Mouse (Mus musculus) splenic B cell, adult 2 months (primary cell): ENCODE measurements around the gene Srsf3.
"Not testable (repeated sequence)": the region's sequence is repeated elsewhere in the genome, so short reads cannot be mapped to it uniquely, and the experiment has no call there.

ENCODE experiments used
- DNase-seq: peaks from one replicate; pipeline ENCODE4 v3.0.0-alpha.2; 2011; ENCODE audit warnings: low read depth, low spot score
- H3K27me3 ChIP-seq: 2 replicates; pipeline ENCODE4 v1.6.1; 2012; ENCODE audit warnings: mild to moderate bottlenecking, low read length, moderate library complexity, mixed read lengths; ENCODE audit not compliant: control insufficient read depth, poor library complexity, insufficient read depth, severe bottlenecking
- H3K36me3 ChIP-seq: 2 replicates; pipeline ENCODE4 v1.6.1; 2012; ENCODE audit warnings: mild to moderate bottlenecking, low read length, moderate library complexity, mixed read lengths; ENCODE audit not compliant: control insufficient read depth, poor library complexity, insufficient read depth, severe bottlenecking

The Srsf3 gene

DNA sequence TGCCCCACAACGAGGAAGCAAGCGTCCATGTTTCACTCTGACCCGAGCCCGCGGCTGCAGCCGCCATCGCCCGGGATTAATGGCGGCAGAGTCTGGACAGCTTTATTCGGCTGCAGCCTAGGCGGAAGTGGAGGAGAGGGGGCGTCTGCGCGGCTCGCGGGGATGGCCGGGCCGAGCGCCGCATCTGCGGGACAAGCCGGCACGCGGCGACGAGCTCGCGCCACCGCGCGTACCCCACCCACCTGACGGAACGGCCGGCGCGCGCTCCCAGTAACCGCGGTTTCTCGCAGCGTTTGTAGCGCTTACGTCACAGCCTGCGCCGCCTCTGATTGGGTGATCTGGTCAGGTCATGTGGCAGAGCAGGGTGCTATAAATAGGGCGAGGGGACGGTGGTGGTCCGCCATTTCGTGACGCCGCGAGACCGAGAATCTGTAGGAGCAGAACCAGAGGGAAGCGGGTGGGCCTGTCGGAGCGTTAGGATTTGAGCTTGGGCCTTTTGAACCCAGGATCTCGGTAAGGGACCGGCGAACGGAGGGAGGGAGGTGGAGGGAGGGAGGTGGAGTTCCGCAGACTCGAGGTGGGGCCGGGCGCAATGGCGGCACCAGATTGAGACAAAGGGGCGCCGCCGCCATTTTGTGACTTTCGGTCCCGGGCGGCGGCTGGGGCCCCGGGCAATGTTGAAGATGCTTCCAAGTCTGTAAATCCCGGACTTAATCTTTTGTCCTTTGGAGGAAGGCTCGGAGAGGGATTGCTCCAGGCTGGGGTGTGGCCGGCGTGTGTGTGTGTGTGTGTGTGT is at the start of gene Srsf3:
Srsf3 (plus strand) TSS at position 355 of the 796 bp plus-strand sequence.
- H3K27me3 ChIP-seq = no peaks in the 10 kb centered on the region
- H3K36me3 ChIP-seq = peaks cover 5% of the 10 kb centered on the region; the same call in 1 of the 2 replicates
- DNase-seq = peak; percentile 99

DNA sequence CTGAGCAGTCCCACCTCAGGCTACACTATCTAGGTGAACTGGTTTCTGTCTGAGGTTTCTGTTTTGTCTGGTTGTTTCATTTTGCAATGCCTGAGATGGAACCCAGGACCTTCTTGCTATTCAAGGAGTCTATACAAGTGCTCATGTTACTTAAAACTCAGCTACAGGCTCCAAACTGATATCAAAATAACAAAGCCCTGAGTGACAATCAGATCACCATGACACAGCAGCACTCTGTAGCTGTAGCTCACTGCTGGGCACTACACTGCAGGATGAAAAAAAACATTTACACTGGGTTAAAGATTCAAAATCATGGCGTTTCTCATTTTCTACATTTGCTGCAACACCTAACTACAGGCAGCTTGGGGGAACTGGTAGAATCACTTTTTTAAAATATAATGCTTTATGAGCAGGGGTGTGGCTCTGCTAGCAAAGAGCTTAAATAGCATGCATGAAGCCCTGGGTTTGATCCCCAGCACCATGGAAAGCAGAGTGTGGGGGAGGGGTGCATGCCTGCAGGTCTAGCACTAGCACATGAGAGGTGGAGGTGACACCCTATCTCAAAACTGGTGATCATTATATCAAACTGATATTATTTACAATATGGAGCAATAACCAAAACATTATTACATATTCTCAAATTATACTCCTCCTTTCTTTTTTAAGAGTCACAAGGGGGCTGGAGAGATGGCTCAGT is 47.6 kb upstream of the Srsf3 start:
- DNase-seq = no peak
- no peaks in the 10 kb centered on the region for H3K27me3 ChIP-seq
- H3K36me3 ChIP-seq = peaks cover 18% of the 10 kb centered on the region

DNA sequence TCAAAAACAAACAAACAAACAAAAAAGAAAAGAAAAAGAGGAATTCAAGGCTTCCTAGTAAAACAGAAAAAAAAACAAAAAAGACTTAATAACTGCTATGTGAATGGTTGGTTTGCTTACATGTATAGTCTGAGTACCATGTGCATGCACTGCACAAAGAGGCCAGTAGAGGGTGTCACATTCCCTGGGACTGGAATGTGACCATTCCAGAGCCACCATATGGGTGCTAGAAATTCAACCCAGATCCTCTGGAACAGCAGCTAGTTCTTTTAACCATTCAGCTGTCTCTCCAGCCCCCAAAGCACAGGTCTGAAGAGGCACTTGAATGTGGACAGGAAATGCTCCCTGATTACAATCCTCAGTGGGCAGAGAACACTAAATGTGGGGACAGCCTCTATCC is 45.6 kb upstream of the Srsf3 start:
- H3K36me3 ChIP-seq = peaks cover 16% of the 10 kb centered on the region
- DNase-seq = peak; percentile 41
- H3K27me3 ChIP-seq = no peaks in the 10 kb centered on the region

DNA sequence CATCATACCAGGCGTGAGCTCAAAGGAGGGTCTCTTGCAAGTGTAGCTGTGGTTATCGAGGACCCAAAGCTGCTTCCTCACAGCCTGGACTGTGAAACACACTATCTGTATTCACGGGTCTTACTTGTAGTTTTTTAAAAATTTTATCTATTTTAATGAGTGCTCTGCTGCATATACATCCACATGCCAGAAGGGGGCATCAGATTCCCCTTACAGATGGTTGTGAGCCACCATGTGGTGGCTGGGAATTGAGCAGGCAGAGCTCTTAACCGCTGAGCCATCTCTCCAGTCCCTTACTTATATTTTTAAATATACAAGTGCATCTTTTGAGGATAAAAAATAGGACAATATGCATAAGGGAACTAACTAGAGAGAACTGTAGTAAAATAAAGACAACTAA is 44.7 kb upstream of the Srsf3 start:
- no peaks in the 10 kb centered on the region for H3K27me3 ChIP-seq
- H3K36me3 ChIP-seq = peaks cover 14% of the 10 kb centered on the region
- peak; percentile 79 for DNase-seq

DNA sequence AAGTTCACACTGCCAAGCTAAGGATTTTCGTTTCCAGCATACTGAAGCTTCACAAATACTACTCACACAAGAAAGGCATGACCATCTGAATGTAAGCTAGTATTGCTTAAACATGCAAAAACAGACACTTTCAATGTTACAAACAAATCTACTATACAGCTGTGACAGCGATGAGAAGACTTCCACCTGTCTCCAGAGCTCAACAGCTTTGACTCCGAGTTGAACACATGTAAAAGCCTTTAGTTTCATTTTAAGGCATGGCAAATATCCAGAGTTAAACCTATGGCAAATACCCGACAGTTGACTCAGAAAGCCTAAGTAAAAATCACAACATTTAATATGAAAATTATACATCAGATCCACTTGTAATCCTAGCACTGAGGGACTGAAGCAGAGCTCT is 44.1 kb upstream of the Srsf3 start:
- no peak for DNase-seq
- H3K36me3 ChIP-seq = peaks cover 10% of the 10 kb centered on the region
- H3K27me3 ChIP-seq = no peaks in the 10 kb centered on the region

DNA sequence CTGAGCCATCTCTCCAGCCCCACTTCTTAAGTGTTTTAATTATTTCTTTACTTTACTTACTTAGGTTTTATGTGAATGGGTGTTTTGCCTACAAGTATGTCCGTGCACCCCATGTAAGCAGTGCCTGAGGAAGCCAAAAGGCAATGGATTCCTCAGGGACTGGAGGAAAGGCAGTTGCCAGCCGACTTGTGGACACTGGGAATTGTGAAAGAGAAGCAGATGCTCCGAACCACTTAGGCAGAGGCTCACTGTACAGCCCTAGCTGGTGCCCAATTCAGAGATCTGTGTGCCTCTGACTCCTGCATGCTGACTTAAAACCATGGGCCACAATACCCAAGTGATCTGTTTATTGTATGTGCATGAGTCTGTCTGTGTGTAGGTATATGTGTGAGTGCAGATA is 43.4 kb upstream of the Srsf3 start:
- DNase-seq = no peak
- H3K36me3 ChIP-seq = peaks cover 9% of the 10 kb centered on the region
- no peaks in the 10 kb centered on the region for H3K27me3 ChIP-seq

DNA sequence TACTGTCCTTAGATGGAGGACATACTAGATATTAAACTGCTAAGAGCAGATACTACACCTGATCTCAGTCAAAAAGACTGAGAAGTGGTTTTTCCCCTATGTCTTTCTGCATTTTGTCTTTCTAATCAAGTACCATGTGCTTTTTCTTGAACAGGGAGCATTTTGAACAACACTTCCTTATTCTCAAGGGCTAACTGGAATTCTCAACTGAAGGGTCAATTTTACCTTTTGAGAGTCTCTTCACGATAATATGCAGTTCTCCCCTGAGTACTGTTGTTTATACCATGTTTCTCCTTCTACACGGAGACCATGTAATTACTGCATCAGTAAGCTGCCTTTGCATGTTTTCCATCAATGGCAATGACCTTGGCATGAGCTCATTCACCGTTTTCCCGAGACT is 42.4 kb upstream of the Srsf3 start:
- peaks cover 9% of the 10 kb centered on the region for H3K36me3 ChIP-seq
- no peaks in the 10 kb centered on the region for H3K27me3 ChIP-seq
- no peak for DNase-seq

DNA sequence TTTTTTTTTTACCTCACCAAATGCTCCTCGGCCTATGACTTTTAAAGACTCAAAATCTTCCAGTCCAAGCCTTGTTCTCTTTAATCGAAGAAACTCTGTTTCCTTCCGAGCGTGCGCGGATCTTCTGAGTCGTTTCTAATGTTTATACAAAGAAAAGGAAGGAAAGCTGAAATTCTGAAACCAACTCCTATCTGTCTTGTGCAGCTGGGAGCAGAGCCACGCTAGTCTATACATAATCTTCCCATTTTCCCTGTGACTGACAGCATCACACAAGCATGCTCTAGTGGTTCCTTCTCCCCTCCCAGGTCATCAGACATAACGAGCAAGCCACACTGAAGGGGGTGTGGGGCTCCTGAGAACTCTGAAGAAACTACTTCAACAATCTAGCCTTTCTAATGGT is 41.1 kb upstream of the Srsf3 start:
- H3K27me3 ChIP-seq = no peaks in the 10 kb centered on the region
- peaks cover 6% of the 10 kb centered on the region for H3K36me3 ChIP-seq
- no peak for DNase-seq

DNA sequence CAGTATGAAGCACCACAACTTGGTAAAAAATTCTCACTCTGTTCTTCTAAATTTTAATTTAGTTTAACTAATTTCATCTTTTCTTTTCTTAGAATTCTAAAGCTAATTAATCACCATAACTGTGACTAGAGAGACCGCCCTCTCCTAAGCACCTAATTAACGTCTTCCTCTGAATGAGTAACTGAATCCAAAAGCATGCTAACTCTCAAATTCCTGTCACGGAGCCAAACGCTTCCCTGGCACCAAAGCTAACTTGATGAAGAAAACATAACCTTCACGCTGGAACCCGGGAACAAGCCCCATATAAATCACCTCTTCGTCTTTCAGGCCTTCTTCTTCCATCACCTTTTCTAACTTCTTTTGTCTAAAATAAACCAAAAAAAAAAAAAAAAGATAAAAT is 40.3 kb upstream of the Srsf3 start:
- H3K27me3 ChIP-seq = no peaks in the 10 kb centered on the region
- no peak for DNase-seq
- peaks cover 8% of the 10 kb centered on the region for H3K36me3 ChIP-seq

DNA sequence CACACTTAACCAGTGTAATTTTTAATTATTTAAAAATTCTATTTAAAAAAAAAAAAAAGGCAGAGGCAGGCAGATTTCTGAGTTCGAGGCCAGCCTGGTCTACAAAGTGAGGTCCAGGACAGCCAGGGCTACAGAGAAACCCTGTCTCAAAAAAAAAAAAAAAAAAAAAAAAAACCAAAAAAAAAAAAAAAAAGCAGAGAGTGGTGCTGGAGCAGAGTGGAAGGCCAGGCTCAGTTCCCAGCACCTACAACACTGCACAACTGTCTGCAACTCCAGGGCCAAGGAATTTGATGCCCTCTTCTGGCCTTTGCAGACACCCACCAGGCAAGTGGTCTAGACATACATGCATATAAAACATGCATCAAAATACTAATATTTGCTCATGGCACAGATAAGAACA is 39.4 kb upstream of the Srsf3 start:
- H3K27me3 ChIP-seq, DNase-seq: not testable (repeated sequence)
- H3K36me3 ChIP-seq = peaks cover 10% of the 10 kb centered on the region

DNA sequence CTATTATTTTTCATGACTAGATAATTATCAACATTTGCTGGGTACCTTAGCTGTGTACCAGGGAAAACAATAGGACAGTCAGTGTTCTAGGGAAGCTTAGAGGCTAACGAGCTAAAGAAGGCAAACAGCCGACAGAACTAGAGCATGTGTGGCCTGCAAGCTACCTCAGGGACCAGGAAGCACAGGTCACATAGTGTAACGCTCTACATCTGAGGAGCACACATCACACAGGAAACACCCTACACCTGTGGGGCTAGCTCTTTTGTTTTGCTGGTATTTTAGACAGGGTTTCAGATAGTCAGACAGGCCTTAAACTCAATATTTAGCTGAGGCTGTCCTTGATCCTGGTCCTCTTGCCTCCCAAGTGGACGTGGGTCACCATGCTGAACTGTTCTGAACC is 37.8 kb upstream of the Srsf3 start:
- Histone ChIP-seq H3K36me3 (peaks cover 12% of the 10 kb centered on the region), H3K27me3 (no peaks in the 10 kb centered on the region)
- no peak for DNase-seq

DNA sequence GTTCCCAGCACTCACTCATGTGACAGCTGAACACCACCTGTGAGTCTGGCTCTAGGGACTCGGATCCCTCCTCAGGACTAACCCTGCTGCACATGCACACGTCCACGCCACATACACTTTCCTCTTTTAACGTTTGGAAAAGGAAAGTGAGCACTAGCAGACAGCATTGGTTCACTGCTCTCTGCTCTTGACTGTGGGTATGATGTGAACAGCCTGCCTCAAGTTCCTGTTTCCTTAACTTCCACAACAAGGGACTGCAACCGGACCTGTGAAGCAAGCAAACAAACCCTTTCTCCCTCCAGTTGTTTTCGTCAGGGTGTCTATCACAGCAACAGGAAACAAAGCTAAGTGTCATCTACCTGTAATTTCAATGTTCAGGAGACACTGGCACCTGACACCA is 32.0 kb upstream of the Srsf3 start:
- peak; percentile 44 for DNase-seq
- peaks cover 11% of the 10 kb centered on the region for H3K36me3 ChIP-seq
- no peaks in the 10 kb centered on the region for H3K27me3 ChIP-seq

DNA sequence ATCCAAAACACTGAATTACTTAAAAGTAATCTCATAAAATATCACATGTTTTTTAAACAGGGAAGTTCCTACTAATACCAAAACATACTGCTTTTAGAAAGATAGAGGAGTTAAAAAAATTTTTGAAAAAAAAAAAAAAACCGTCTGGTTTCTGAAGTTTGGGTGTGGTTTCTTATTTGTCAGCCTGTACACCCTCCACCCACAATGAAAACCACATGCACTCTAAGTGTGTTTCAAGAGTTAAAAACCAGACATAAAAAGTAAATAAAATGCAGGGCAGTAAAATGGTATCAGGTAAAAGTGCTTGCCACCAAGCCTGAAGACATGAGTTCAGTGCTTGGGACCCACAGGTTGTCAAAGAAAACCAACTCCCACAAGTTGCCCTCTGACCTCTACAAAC is 28.7 kb upstream of the Srsf3 start:
- Histone ChIP-seq H3K36me3 (peaks cover 5% of the 10 kb centered on the region; the same call in 1 of the 2 replicates), H3K27me3 (no peaks in the 10 kb centered on the region)
- no peak for DNase-seq

DNA sequence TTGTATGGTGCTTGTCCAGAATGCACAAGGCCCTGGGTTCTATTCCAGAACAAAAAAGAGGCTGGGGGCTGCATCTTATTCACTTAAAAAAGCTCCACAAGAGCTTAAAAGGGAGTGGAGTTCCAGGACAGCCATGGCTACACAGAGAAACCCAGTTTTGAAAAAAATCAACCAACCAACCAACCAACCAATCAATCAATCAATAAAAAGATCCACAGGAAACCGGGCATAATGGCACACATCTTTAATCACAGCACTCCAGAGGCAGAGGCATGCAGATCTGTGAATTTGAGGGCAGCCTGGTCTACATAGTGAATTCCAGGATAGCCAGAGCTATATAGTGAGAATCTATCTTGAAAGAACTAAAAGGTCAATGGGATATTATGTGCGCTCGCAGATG is 27.4 kb upstream of the Srsf3 start:
- no peak for DNase-seq
- H3K27me3 ChIP-seq = no peaks in the 10 kb centered on the region
- no peaks in the 10 kb centered on the region for H3K36me3 ChIP-seq

DNA sequence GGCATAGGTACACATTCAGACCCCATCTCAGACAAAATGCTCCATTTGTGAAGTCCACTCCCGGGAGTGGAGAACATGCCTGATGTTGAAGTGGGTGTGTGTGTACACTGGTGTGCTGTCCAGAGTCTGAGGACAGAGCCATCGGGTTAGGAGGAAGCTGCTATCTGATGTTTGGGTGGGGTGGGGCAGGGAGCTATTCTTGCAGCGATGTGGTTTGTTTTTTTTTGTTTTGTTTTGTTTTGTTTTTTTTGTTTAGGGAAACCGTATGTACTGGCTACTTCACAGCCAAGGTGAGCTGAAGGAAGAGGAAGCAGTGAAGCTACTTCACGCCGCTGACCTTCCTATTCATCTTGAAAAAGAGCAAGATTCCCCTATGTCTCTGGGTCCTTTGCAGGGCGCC is 25.6 kb upstream of the Srsf3 start:
- Histone ChIP-seq H3K36me3 (no peaks in the 10 kb centered on the region), H3K27me3 (no peaks in the 10 kb centered on the region)
- DNase-seq = no peak
